Mouse (Mus musculus): ENCODE results near the gene Fam135a. TPM values are rescaled to one million over a fixed set of nuclear protein-coding genes. Genes with fewer than 3 reads are reported as not detected.

The Fam135a gene
- total and polyA plus RNA-seq, 3 experiments: not detected

DNA sequence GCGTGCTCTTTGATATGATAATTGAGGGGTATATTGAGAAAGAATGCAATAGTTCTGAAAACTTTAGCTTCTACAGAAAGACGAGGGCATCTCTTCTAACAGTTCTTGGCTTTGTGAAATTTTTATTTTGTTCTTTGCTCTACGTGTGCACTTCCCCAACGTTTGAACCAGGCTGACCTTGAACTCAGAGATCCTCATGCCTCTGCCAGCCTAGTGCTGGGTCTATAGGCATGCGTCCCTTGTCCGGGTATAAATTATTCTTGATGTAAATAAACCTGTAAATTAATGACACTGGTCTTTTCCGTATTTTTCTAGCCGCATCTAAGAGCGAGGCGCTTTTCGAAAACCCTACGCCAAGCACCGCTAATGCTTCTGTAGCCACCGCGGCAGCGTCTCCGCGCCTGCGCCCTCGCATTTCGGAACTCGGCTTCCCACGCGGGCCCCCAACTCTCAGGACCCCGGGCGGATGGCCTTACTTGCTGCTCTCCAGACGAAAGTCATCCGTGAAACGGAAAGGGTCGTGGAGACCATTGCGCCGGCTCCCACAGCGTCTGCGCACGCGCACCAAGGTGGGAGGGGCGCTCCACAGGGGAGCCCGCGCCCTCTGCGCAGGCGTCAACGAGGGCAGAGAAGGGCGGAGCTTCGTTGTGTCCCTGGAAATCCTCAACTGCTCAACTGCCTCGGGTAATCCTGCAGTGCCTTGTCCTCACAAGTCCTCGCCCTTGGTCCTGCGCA is 94.9 kb downstream of the Fam135a start, which contains the start of gene Sdhaf4:
Gene Sdhaf4, minus strand, starts transcription at position 587 of the 735 bp plus-strand sequence.
- Histone ChIP-seq H3K27ac (ENCODE audit: control insufficient read depth, low read depth, low read length) (peak within 1 kb of the TSS; percentile 62), H3K36me3 (ENCODE audit: control insufficient read depth in 1 of 2, insufficient read depth in 2 of 2, low read length in 2 of 2) (no peaks in the 10 kb centered on the region; a peak in 1 of 4 replicates), H3K9ac (ENCODE audit: control insufficient read depth, low read depth, low read length, poor library complexity, severe bottlenecking) (peak within 1 kb of the TSS; percentile 94), H3K4me1 (ENCODE audit: control insufficient read depth in 1 of 2, insufficient read depth in 2 of 2, low read length in 2 of 2) (peaks cover 3 to 4% of the 10 kb centered on the region in 2 experiments; a peak in 2 of 4 replicates), H3K27me3 (ENCODE audit: control insufficient read depth in 1 of 2, insufficient read depth in 2 of 2, low read length in 2 of 2) (no peaks in the 10 kb centered on the region; a peak in 1 of 4 replicates), H3K9me3 (replicated peaks; ENCODE audit: insufficient read depth, low read length) (no peaks in the 10 kb centered on the region), H3K79me2 (ENCODE audit: control insufficient read depth, insufficient read depth, low read length, poor library complexity) (peaks cover 2% of the 10 kb centered on the region; the same call in 1 of the 2 replicates), H3K4me3 (ENCODE audit: control insufficient read depth in 1 of 2, insufficient read depth in 1 of 2, low read depth in 2 of 2, low read length in 2 of 2) (peak within 1 kb of the TSS; percentile 84 to 87)
- TF ChIP-seq POLR2AphosphoS2 (IDR thresholded peaks at IDR 0.05; ENCODE audit: low read length): peak; percentile 65; the same call in 1 of the 2 replicates
- peak; percentile 57 to 75; a peak in 3 of 4 replicates for TF ChIP-seq POLR2A (IDR thresholded peaks at IDR 0.05; ENCODE audit: control insufficient read depth in 1 of 2, insufficient read depth in 1 of 2, low read depth in 1 of 2, low read length in 2 of 2, poor library complexity in 1 of 2)
- TF ChIP-seq HCFC1 (IDR thresholded peaks at IDR 0.05; ENCODE audit: low read depth, low read length): peak; percentile 47; the same call in 1 of the 2 replicates
- TF ChIP-seq NELFE (IDR thresholded peaks at IDR 0.05; ENCODE audit: low read depth, low read length): peak; percentile 82
- peak; percentile 88 for TF ChIP-seq NRF1 (IDR thresholded peaks at IDR 0.05; ENCODE audit: insufficient read depth, low read depth, low read length, poor library complexity, severe bottlenecking)
- no peak for TF ChIP-seq JUND (IDR thresholded peaks at IDR 0.05; ENCODE audit: low read depth, low read length)
- no peak for TF ChIP-seq USF1 (IDR thresholded peaks at IDR 0.05; ENCODE audit: low read depth, low read length)
- no peak for TF ChIP-seq ETS1 (IDR thresholded peaks at IDR 0.05; ENCODE audit: low read depth, low read length)
- no peak for TF ChIP-seq CHD2 (IDR thresholded peaks at IDR 0.05; ENCODE audit: low read length)
- peak; percentile 47 for TF ChIP-seq SIN3A (IDR thresholded peaks at IDR 0.05; ENCODE audit: low read length)
- no peak for TF ChIP-seq POLR2AphosphoS5 (IDR thresholded peaks at IDR 0.05; ENCODE audit: borderline replicate concordance, low read depth, low read length)
- TF ChIP-seq BHLHE40 (IDR thresholded peaks at IDR 0.05; ENCODE audit: borderline replicate concordance, low read depth, low read length): no peak
- peak; percentile 44; the same call in 1 of the 2 replicates for TF ChIP-seq TCF12 (IDR thresholded peaks at IDR 0.05; ENCODE audit: low read depth, low read length)
- 0 out of 2 replicates have a peak, but pooled peaks have one; percentile 48 for TF ChIP-seq ZMIZ1 (IDR thresholded peaks at IDR 0.05; ENCODE audit: low read depth, low read length)
- no peak for TF ChIP-seq USF2 (IDR thresholded peaks at IDR 0.05; ENCODE audit: borderline replicate concordance in 1 of 2, insufficient read depth in 1 of 2, low read depth in 1 of 2, low read length in 2 of 2)
- peak; percentile 90 for DNase-seq (ENCODE audit: low read depth, low spot score)

DNA sequence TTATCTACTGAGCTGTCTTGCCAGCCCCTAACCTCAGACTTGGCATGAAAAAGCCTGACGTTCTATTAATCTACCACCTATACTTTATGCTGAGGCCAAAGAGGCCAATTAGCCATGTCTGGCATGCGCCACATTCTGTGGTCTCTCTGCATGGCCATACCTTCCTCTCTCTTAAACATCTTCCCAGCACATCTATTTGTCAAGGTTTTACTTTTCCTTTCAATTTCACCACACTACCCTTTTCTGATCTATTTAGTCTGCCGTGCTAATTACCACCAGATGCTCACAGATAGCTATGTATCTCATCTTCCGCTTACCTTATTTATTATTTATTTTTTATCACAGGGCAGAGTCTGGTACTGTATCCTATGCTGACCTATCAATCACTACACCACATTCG is 100.8 kb downstream of the Fam135a start:
- no peaks in the 10 kb centered on the region for H3K27me3 ChIP-seq (ENCODE audit: control insufficient read depth in 1 of 2, insufficient read depth in 2 of 2, low read length in 2 of 2)
- H3K9me3 ChIP-seq (replicated peaks; ENCODE audit: insufficient read depth, low read length): no peaks in the 10 kb centered on the region
- peaks cover 0 to 16% of the 10 kb centered on the region in 2 experiments; a peak in 2 of 4 replicates for H3K36me3 ChIP-seq (ENCODE audit: control insufficient read depth in 1 of 2, insufficient read depth in 2 of 2, low read length in 2 of 2)
- peaks cover 4 to 18% of the 10 kb centered on the region in 2 experiments for H3K4me1 ChIP-seq (ENCODE audit: control insufficient read depth in 1 of 2, insufficient read depth in 2 of 2, low read length in 2 of 2)
- H3K4me3 ChIP-seq (ENCODE audit: control insufficient read depth in 1 of 2, insufficient read depth in 1 of 2, low read depth in 2 of 2, low read length in 2 of 2): no peak overlapping the region
- no peaks in the 10 kb centered on the region for H3K79me2 ChIP-seq (ENCODE audit: control insufficient read depth, insufficient read depth, low read length, poor library complexity)
- TF ChIP-seq GABPA (IDR thresholded peaks at IDR 0.05; ENCODE audit: low read depth, low read length) (no peak), JUND (IDR thresholded peaks at IDR 0.05; ENCODE audit: low read depth, low read length) (no peak), SMC3 (IDR thresholded peaks at IDR 0.05; ENCODE audit: low read depth, low read length) (no peak), SIN3A (IDR thresholded peaks at IDR 0.05; ENCODE audit: low read length) (no peak), CHD2 (IDR thresholded peaks at IDR 0.05; ENCODE audit: low read length) (no peak), RCOR1 (IDR thresholded peaks at IDR 0.05; ENCODE audit: low read depth, low read length) (no peak), POLR2AphosphoS5 (IDR thresholded peaks at IDR 0.05; ENCODE audit: borderline replicate concordance, low read depth, low read length) (no peak), MXI1 (IDR thresholded peaks at IDR 0.05; ENCODE audit: low read depth, low read length) (no peak), POLR2AphosphoS2 (IDR thresholded peaks at IDR 0.05; ENCODE audit: low read length) (no peak), MYC (IDR thresholded peaks at IDR 0.05; ENCODE audit: low read depth, low read length) (no peak), NRF1 (IDR thresholded peaks at IDR 0.05; ENCODE audit: insufficient read depth, low read depth, low read length, poor library complexity, severe bottlenecking) (no peak), RAD21 (IDR thresholded peaks at IDR 0.05; ENCODE audit: low read depth, low read length) (no peak), CTCF (IDR thresholded peaks at IDR 0.05 in 2 of 3, conservative IDR thresholded peaks at IDR 0.05 in 1 of 3; ENCODE audit: control insufficient read depth in 1 of 3, insufficient read depth in 1 of 3, low read depth in 2 of 3, low read length in 3 of 3, poor library complexity in 1 of 3, severe bottlenecking in 1 of 3) (no peak), USF2 (IDR thresholded peaks at IDR 0.05; ENCODE audit: borderline replicate concordance in 1 of 2, insufficient read depth in 1 of 2, low read depth in 1 of 2, low read length in 2 of 2) (no peak), GATA1 (IDR thresholded peaks at IDR 0.05; ENCODE audit: low read depth, low read length) (no peak), MAFK (IDR thresholded peaks at IDR 0.05; ENCODE audit: borderline replicate concordance, low read depth, low read length) (no peak), TCF12 (IDR thresholded peaks at IDR 0.05; ENCODE audit: low read depth, low read length) (no peak), POLR2A (IDR thresholded peaks at IDR 0.05; ENCODE audit: control insufficient read depth in 1 of 2, insufficient read depth in 1 of 2, low read depth in 1 of 2, low read length in 2 of 2, poor library complexity in 1 of 2) (no peak), NELFE (IDR thresholded peaks at IDR 0.05; ENCODE audit: low read depth, low read length) (no peak), E2F4 (IDR thresholded peaks at IDR 0.05; ENCODE audit: borderline replicate concordance, low read depth, low read length) (no peak)
- DNase-seq (ENCODE audit: low read depth, low spot score): peak; percentile 15
- H3K9ac ChIP-seq (ENCODE audit: control insufficient read depth, low read depth, low read length, poor library complexity, severe bottlenecking): no peak overlapping the region
- H3K27ac ChIP-seq (ENCODE audit: control insufficient read depth, low read depth, low read length): no peak overlapping the region
